8 mouse cellular contexts compared by ENCODE assay signal in genomic region chr5:135007802-135008571, GRCm38 (mm10). TPM values are rescaled to one million over a fixed set of nuclear protein-coding genes. Genes with fewer than 3 reads are reported as not detected.
DNase-seq lines count a peak whose midpoint lies in the region; ATAC-seq and TF ChIP-seq lines count a peak whose summit lies in the region.

No protein-coding gene starts in this region.

- peak; percentile 47 for DNase-seq in gastrocnemius, adult 2 months
- DNase-seq in gastrocnemius, postnatal 36 days: no peak
- peak; percentile 27 to 29 for DNase-seq in CD8-positive naive resting alpha-beta T cell, adult 2 months (ENCODE audit: low read depth in 2 of 2, low spot score in 2 of 2)
- DNase-seq in forebrain, embryonic 10.5 days (ENCODE audit: extremely low spot score, low spot score): no peak
- DNase-seq in lung, postnatal 4 days: peak; percentile 75 to 86
- peak; percentile 71 for DNase-seq in thymus, postnatal 4 days
- no peak for DNase-seq in yolk sac, embryonic 10.5 days (ENCODE audit: low spot score)

- H3K4me2 ChIP-seq in kidney, embryonic 16.5 days (replicated peaks; ENCODE audit: low read depth, low read length): peak overlapping the region; percentile 69

- TF ChIP-seq CTCF in gastrocnemius, adult 2 months (IDR thresholded peaks at IDR 0.05): 0 out of 2 replicates have a peak, but pooled peaks have one; percentile 2

- H3K9me3 ChIP-seq in forebrain, embryonic 10.5 days: no peaks in the 10 kb centered on the region
- H3K9me3 ChIP-seq in kidney, embryonic 16.5 days (ENCODE audit: low read length): no peaks in the 10 kb centered on the region

- intact Hi-C loops in gastrocnemius, adult 2 months (cut with DNase I): no loop called here
- intact Hi-C loops in gastrocnemius, postnatal 36 days (cut with DNase I): no loop called here

- ATAC-seq in kidney, embryonic 16.5 days (ENCODE audit: low FRiP score, low TSS enrichment): no peak

- 30% methylated on average over 16 of the region's 16 CpGs for WGBS in forebrain, embryonic 10.5 days
- 36% methylated on average over 16 of the region's 16 CpGs for WGBS in kidney, embryonic 16.5 days

- peak overlapping the region; percentile 100 for H3K27ac ChIP-seq in gastrocnemius, adult 2 months
- H3K27ac ChIP-seq in forebrain, embryonic 10.5 days: peak overlapping the region; percentile 92
- peak overlapping the region; percentile 89 for H3K27ac ChIP-seq in kidney, embryonic 16.5 days (ENCODE audit: low read length)

- H3K4me3 ChIP-seq in gastrocnemius, adult 2 months: peak overlapping the region; percentile 71
- peak overlapping the region; percentile 73 for H3K4me3 ChIP-seq in forebrain, embryonic 10.5 days
- peak overlapping the region; percentile 54 for H3K4me3 ChIP-seq in kidney, embryonic 16.5 days (ENCODE audit: low read length)

- no peaks in the 10 kb centered on the region for H3K36me3 ChIP-seq in forebrain, embryonic 10.5 days (replicated peaks)
- no peaks in the 10 kb centered on the region for H3K36me3 ChIP-seq in kidney, embryonic 16.5 days (ENCODE audit: insufficient read depth, low read length)

- H3K4me1 ChIP-seq in forebrain, embryonic 10.5 days: peaks cover 44% of the 10 kb centered on the region
- H3K4me1 ChIP-seq in kidney, embryonic 16.5 days (ENCODE audit: insufficient read depth, low read length): peaks cover 28% of the 10 kb centered on the region

- H3K9ac ChIP-seq in kidney, embryonic 16.5 days (replicated peaks; ENCODE audit: low read length): peak overlapping the region; percentile 79

- H3K27me3 ChIP-seq in forebrain, embryonic 10.5 days (ENCODE audit: poor library complexity, severe bottlenecking): peaks cover 18% of the 10 kb centered on the region
- no peaks in the 10 kb centered on the region for H3K27me3 ChIP-seq in kidney, embryonic 16.5 days (ENCODE audit: insufficient read depth, low read length)

RNA-seq across cellular contexts. Expression of gene Abhd11, which starts 1.0 kb away (rescaled TPM):
- total RNA-seq in gastrocnemius, adult 2 months (2021): 10 to 100 TPM; 45.5 to 56.8 TPM
- total RNA-seq in gastrocnemius, postnatal 36 days (2021): 10 to 100 TPM; 51.6 to 57.0 TPM
- 40.1 and 40.8 TPM in 2 replicates for polyA plus RNA-seq in forebrain, embryonic 10.5 days (2016; fragmentation: Nextera tagmentation; extraction: Ambion mirVana)
- 81.1 and 81.9 TPM in 2 replicates for polyA plus RNA-seq in kidney, embryonic 16.5 days (2015; fragmentation: Nextera tagmentation; extraction: Ambion mirVana)

RNA-seq across cellular contexts. Expression of gene Stx1a, which starts 15.3 kb away (rescaled TPM):
- total RNA-seq in gastrocnemius, adult 2 months (2021): 1 to 10 TPM in 1 of 2 experiments, under 1 TPM in 1; 0.64 to 1.3 TPM
- total RNA-seq in gastrocnemius, postnatal 36 days (2021): under 1 TPM; 0.59 to 0.74 TPM
- polyA plus RNA-seq in forebrain, embryonic 10.5 days (2016; fragmentation: Nextera tagmentation; extraction: Ambion mirVana): 8.7 and 10.0 TPM in 2 replicates
- 13.4 and 13.5 TPM in 2 replicates for polyA plus RNA-seq in kidney, embryonic 16.5 days (2015; fragmentation: Nextera tagmentation; extraction: Ambion mirVana)

RNA-seq across cellular contexts. Expression of gene Cldn3, which starts 22.0 kb away (rescaled TPM):
- total RNA-seq in gastrocnemius, adult 2 months (2021): not detected
- not detected for total RNA-seq in gastrocnemius, postnatal 36 days (2021)
- 10.8 and 14.9 TPM in 2 replicates for polyA plus RNA-seq in forebrain, embryonic 10.5 days (2016; fragmentation: Nextera tagmentation; extraction: Ambion mirVana)
- polyA plus RNA-seq in kidney, embryonic 16.5 days (2015; fragmentation: Nextera tagmentation; extraction: Ambion mirVana): 67.7 and 69.2 TPM in 2 replicates

RNA-seq across cellular contexts. Expression of gene Dnajc30, which starts 56.0 kb away (rescaled TPM):
- 10 to 100 TPM; 25.0 to 30.2 TPM for total RNA-seq in gastrocnemius, adult 2 months (2021)
- total RNA-seq in gastrocnemius, postnatal 36 days (2021): 10 to 100 TPM; 25.4 to 27.3 TPM
- 25.0 and 26.1 TPM in 2 replicates for polyA plus RNA-seq in forebrain, embryonic 10.5 days (2016; fragmentation: Nextera tagmentation; extraction: Ambion mirVana)
- 33.3 and 38.7 TPM in 2 replicates for polyA plus RNA-seq in kidney, embryonic 16.5 days (2015; fragmentation: Nextera tagmentation; extraction: Ambion mirVana)

RNA-seq across cellular contexts. Expression of gene Bud23, which starts 56.8 kb away (rescaled TPM):
- 10 to 100 TPM; 25.8 to 26.2 TPM for total RNA-seq in gastrocnemius, adult 2 months (2021)
- 10 to 100 TPM; 26.9 to 30.0 TPM for total RNA-seq in gastrocnemius, postnatal 36 days (2021)
- polyA plus RNA-seq in forebrain, embryonic 10.5 days (2016; fragmentation: Nextera tagmentation; extraction: Ambion mirVana): 172 and 176 TPM in 2 replicates
- 134 and 139 TPM in 2 replicates for polyA plus RNA-seq in kidney, embryonic 16.5 days (2015; fragmentation: Nextera tagmentation; extraction: Ambion mirVana)

Comparison
In these comparisons a context has a peak if more than half of its experiments do, and no peak if none do; other contexts are left out.
1. DNase-seq: peak in gastrocnemius, adult 2 months (single experiment), CD8-positive naive resting alpha-beta T cell, adult 2 months (2 of 2), lung, postnatal 4 days (2 of 2) and thymus, postnatal 4 days (single experiment); none in gastrocnemius, postnatal 36 days (0 of 2), forebrain, embryonic 10.5 days (single experiment) and yolk sac, embryonic 10.5 days (single experiment).
2. Peak in every context shown above with its lines, with median percentiles within 50 percentile points of each other: H3K27ac ChIP-seq and H3K4me3 ChIP-seq.